Mouse (Mus musculus) spleen, adult 2 months (tissue): ENCODE results near the gene Mgrn1. TPM values are rescaled to one million over a fixed set of nuclear protein-coding genes. Genes with fewer than 3 reads are reported as not detected.
A peak's percentile ranks its signal among the peaks of the same experiment; 100 is the strongest.

ENCODE experiments used
- DNase-seq, 2 experiments: peaks; one replicate each; pipeline versions ENCODE4 v3.0.0 to v3.0.0-alpha.2; 2012 to 2021; ENCODE audit warnings: low spot score in 2 of 2, low read depth in 1 of 2
- H3K27ac ChIP-seq: fragments of 200-500 bp; 2 replicates; pipeline ENCODE4 v1.5.1; 2012; ENCODE audit warnings: low read length, inconsistent platforms; ENCODE audit not compliant: insufficient read depth
- H3K27me3 ChIP-seq: fragments of 200-500 bp; 2 replicates; pipeline ENCODE4 v1.6.1; 2012; ENCODE audit warnings: mild to moderate bottlenecking, moderate library complexity, low read length, inconsistent platforms; ENCODE audit not compliant: control insufficient read depth, insufficient read depth
- H3K36me3 ChIP-seq: fragments of 200-500 bp; 2 replicates; pipeline ENCODE4 v1.6.1; 2012; ENCODE audit warnings: mild to moderate bottlenecking, low read length, inconsistent platforms; ENCODE audit not compliant: control insufficient read depth, insufficient read depth
- H3K4me1 ChIP-seq: fragments of 200-500 bp; 2 replicates; pipeline ENCODE4 v1.6.1; 2011; ENCODE audit warnings: inconsistent platforms; ENCODE audit not compliant: control insufficient read depth, insufficient read depth, insufficient read length
- H3K4me3 ChIP-seq: fragments of 200-500 bp; 2 replicates; pipeline ENCODE4 v1.5.1; 2011; ENCODE audit warnings: mild to moderate bottlenecking, inconsistent platforms; ENCODE audit not compliant: insufficient read depth, insufficient read length; ENCODE audit errors: extremely low read depth
- CTCF ChIP-seq: fragments of 200-500 bp; IDR thresholded peaks from 2 replicates; pipeline ENCODE4 v1.5.1; 2011; ENCODE audit warnings: mild to moderate bottlenecking, inconsistent platforms; ENCODE audit not compliant: insufficient read depth, insufficient read length, insufficient replicate concordance; ENCODE audit errors: extremely low read depth
- POLR2A ChIP-seq: fragments of 200-500 bp; IDR thresholded peaks from 2 replicates; pipeline ENCODE4 v1.6.1; 2011; ENCODE audit warnings: low read depth, low read length, inconsistent platforms
- WGBS: fragments of 180-500 bp; shearing (Covaris S2); methylation state at CpG from one replicate; pipeline ENCODE4 v1.1.7; 2018; 5-methylcytosine and 5-hydroxymethylcytosine counted together
- polyA plus RNA-seq: library from polyadenylated mRNA; depleted of rRNA; stranded (reverse); fragments of >200 nt; gene quantifications from 2 replicates; pipeline ENCODE4 v1.2.3, GENCODE M21; 2012

The Mgrn1 gene
- polyA plus RNA-seq, 1 experiment: 103 TPM

DNA sequence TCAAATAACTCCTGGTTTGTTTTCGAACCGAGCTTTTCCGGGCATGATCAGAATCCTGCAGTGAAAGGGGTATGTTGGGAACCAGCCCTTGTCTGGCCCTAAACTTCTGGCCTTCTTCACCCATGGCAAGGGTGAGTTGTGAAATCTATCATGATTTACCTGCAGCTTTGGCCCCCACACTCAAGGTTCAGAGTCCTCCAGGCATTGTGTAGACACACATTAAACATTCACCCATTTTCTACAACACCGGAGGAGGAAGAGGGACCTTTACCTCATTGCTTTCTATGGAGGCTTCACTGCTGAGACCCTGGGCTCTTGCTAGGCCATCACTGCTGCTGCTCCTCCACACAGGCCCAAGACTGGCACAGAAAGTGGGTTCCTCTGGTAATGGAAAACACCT is 61.3 kb downstream of the Mgrn1 start:
- DNase-seq: no peak
- no peak overlapping the region for H3K4me3 ChIP-seq

GRCm38 (mm10) chr16:4956609-4957008 is 70.6 kb downstream of the Mgrn1 start:
- Histone ChIP-seq H3K27ac (no peak overlapping the region), H3K36me3 (peaks cover 28% of the 10 kb centered on the region), H3K27me3 (no peaks in the 10 kb centered on the region), H3K4me1 (peaks cover 4% of the 10 kb centered on the region; the same call in 1 of the 2 replicates), H3K4me3 (no peak overlapping the region)
- TF ChIP-seq POLR2A: no peak
- TF ChIP-seq CTCF: no peak
- no peak for DNase-seq
- WGBS: 77% methylated on average over 3 of the region's 3 CpGs

More for the DNA sequence above, 61.3 kb downstream of the Mgrn1 start:
- H3K36me3 ChIP-seq: peaks cover 32% of the 10 kb centered on the region
- no peaks in the 10 kb centered on the region for H3K27me3 ChIP-seq
- H3K4me1 ChIP-seq: no peaks in the 10 kb centered on the region
- H3K27ac ChIP-seq: no peak overlapping the region
- 97% methylated on average over 4 of the region's 4 CpGs for WGBS
- no peak for TF ChIP-seq CTCF
- TF ChIP-seq POLR2A: no peak

- no peak overlapping the region for H3K27ac ChIP-seq
- H3K36me3 ChIP-seq: peaks cover 26% of the 10 kb centered on the region
- H3K4me3 ChIP-seq: no peak overlapping the region
- DNase-seq: no peak
- 85% methylated on average over 3 of the region's 3 CpGs for whole genome bisulfite sequencing
- peaks cover 4% of the 10 kb centered on the region; the same call in 1 of the 2 replicates for H3K4me1 ChIP-seq
- no peaks in the 10 kb centered on the region for H3K27me3 ChIP-seq
- TF ChIP-seq POLR2A: no peak
- TF ChIP-seq CTCF: no peak
These were observed 71.4 kb downstream of the Mgrn1 start for GRCm38 (mm10) chr16:4957446-4957845.

- no peak for DNase-seq
- peaks cover 5% of the 10 kb centered on the region for H3K36me3 ChIP-seq
- no peak for TF ChIP-seq POLR2A
- no peak for TF ChIP-seq CTCF
- H3K27me3 ChIP-seq: no peaks in the 10 kb centered on the region
- H3K4me1 ChIP-seq: peaks cover 11% of the 10 kb centered on the region; the same call in 1 of the 2 replicates
- WGBS: 68% methylated on average over 8 of the region's 8 CpGs
- no peak overlapping the region for H3K27ac ChIP-seq
- H3K4me3 ChIP-seq: no peak overlapping the region
These were observed 74.2 kb downstream of the Mgrn1 start for GRCm38 (mm10) chr16:4960260-4960659.

- DNase-seq: no peak
- no peak for TF ChIP-seq POLR2A
- TF ChIP-seq CTCF: no peak
- no peaks in the 10 kb centered on the region for H3K27me3 ChIP-seq
- no peaks in the 10 kb centered on the region for H3K36me3 ChIP-seq
- H3K4me3 ChIP-seq: peak overlapping the region; percentile 19
- peaks cover 14% of the 10 kb centered on the region; the same call in 1 of the 2 replicates for H3K4me1 ChIP-seq
- H3K27ac ChIP-seq: no peak overlapping the region
- 42% methylated on average over 9 of the region's 9 CpGs for WGBS
These were observed 77.3 kb downstream of the Mgrn1 start for GRCm38 (mm10) chr16:4963346-4963745.

DNA sequence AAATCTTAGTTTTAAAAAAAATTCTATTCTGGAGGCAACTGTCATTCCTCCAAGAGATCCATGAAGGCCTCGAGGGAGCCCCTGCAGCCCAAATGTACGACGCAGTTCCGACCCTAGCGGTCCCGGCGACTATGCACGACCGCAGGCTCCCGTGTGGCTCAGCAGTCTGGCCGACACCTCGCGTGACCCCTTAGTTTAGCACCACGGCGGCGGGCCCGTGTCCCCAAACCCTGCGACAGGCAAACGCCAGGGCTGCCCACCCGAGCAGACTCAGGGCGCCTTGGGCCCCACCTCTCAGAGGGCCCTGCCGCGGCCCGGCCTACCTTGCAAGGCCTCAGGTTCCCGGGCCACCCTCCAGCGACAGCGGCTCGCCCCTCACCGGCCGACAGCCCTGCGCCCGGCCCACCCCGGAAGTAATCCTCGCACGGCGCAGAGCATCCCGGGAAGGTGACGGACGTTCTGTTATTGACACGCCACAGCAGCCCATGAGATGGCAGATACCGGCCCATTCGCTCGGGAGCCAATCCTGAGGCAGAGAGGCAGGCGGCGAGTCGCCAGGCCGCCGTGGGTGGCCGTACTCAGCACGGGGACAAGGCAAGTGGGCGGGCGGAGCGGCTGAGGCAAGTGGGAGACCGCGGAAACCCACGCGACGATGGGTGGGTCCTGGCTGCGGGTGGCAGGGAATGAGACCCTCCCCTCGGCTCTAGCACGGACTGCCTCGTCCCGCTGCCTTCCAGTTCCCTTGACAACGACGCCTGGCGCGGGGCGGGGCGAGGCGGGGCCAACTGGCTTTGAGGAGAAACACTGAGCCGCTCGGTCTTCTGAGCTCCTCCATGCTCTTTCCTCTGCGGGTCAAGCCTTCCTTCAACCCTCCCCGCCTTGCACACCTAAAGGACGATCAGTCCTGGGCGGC is 78.0 kb downstream of the Mgrn1 start, which contains the start of gene Anks3:
Anks3 (minus strand) TSS at position 409 of the 913 bp plus-strand sequence.
- Histone ChIP-seq H3K27me3 (no peaks in the 10 kb centered on the region), H3K4me3 (peak within 1 kb of the TSS; percentile 81), H3K4me1 (peaks cover 19% of the 10 kb centered on the region; the same call in 1 of the 2 replicates), H3K36me3 (no peaks in the 10 kb centered on the region), H3K27ac (peak within 1 kb of the TSS; percentile 65)
- peak; percentile 78 to 96 for DNase-seq
- TF ChIP-seq POLR2A (peak; percentile 13; the same call in 1 of the 2 replicates), CTCF (0 out of 2 replicates have a peak, but pooled peaks have one; percentile 0)
- WGBS: under 1% methylated on average over 76 of the region's 76 CpGs
